Mouse (Mus musculus) heart, embryonic 14.5 days (tissue): ENCODE results near the gene Epha5. TPM values are rescaled to one million over a fixed set of nuclear protein-coding genes. Genes with fewer than 3 reads are reported as not detected.
A peak's percentile ranks its signal among the peaks of the same experiment; 100 is the strongest.

Experiments used
- ATAC-seq: fragments of 200-750 bp; cut with Nextera tagmentation; 2 replicates; pipeline ENCODE4 v1.8.0; 2017; ENCODE audit warnings: low read depth, moderate TSS enrichment; ENCODE audit not compliant: insufficient number of reproducible peaks, insufficient read depth, low FRiP score
- H3K27ac ChIP-seq, 2 experiments: fragments of 200-500 bp in 1 of 2; fragments of 300-500 bp in 1 of 2; sonication (generic) in 1 of 2; replicated peaks in 1 of 2; 2 replicates each; pipeline ENCODE4 v1.5.1; 2012 to 2014; ENCODE audit warnings: low read depth in 2 of 2, low read length in 2 of 2, control low read depth in 1 of 2, mild to moderate bottlenecking in 1 of 2, mixed read lengths in 1 of 2; ENCODE audit not compliant: control insufficient read depth in 1 of 2, insufficient read depth in 1 of 2
- H3K27me3 ChIP-seq: fragments of 300-500 bp; sonication (generic); 2 replicates; pipeline ENCODE4 v1.6.1; 2014; ENCODE audit warnings: mild to moderate bottlenecking, low read length, control low read depth; ENCODE audit not compliant: control insufficient read depth, insufficient read depth
- H3K36me3 ChIP-seq: fragments of 300-500 bp; sonication (generic); 2 replicates; pipeline ENCODE4 v1.6.1; 2014; ENCODE audit warnings: mild to moderate bottlenecking, control low read depth, low read length, mixed read lengths; ENCODE audit not compliant: control insufficient read depth, insufficient read depth
- H3K4me1 ChIP-seq, 2 experiments: fragments of 200-500 bp in 1 of 2; fragments of 300-500 bp in 1 of 2; sonication (generic) in 1 of 2; 2 replicates each; pipeline ENCODE4 v1.6.1; 2012 to 2014; ENCODE audit warnings: low read length in 2 of 2, control low read depth in 1 of 2, mixed read lengths in 1 of 2; ENCODE audit not compliant: control insufficient read depth in 2 of 2, insufficient read depth in 2 of 2
- H3K4me2 ChIP-seq: fragments of 300-500 bp; sonication (generic); 2 replicates; pipeline ENCODE4 v1.6.1; 2014; ENCODE audit warnings: mild to moderate bottlenecking, low read length
- H3K4me3 ChIP-seq, 2 experiments: fragments of 200-500 bp in 1 of 2; fragments of 300-500 bp in 1 of 2; sonication (generic) in 1 of 2; 2 replicates each; pipeline ENCODE4 v1.5.1; 2012 to 2014; ENCODE audit warnings: low read length in 2 of 2, mild to moderate bottlenecking in 2 of 2, control low read depth in 1 of 2, low read depth in 1 of 2, moderate library complexity in 1 of 2; ENCODE audit not compliant: control insufficient read depth in 1 of 2, insufficient read depth in 1 of 2
- H3K9ac ChIP-seq: fragments of 300-500 bp; sonication (generic); 2 replicates; pipeline ENCODE4 v1.6.1; 2014; ENCODE audit warnings: mild to moderate bottlenecking, low read length
- H3K9me3 ChIP-seq: fragments of 300-500 bp; sonication (generic); 2 replicates; pipeline ENCODE4 v1.6.1; 2016; ENCODE audit warnings: low read length, control low read depth; ENCODE audit not compliant: control insufficient read depth
- WGBS: fragments of 180-500 bp; shearing (Covaris S2); extraction: QIAGEN DNeasy Blood & Tissue Kit; methylation state at CpG from one replicate; pipeline ENCODE4 v1.1.7; 2014; 5-methylcytosine and 5-hydroxymethylcytosine counted together
- polyA plus RNA-seq: library from polyadenylated mRNA; unstranded; fragments of >200 nt; fragmentation: Nextera tagmentation; extraction: Ambion mirVana; gene quantifications from 2 replicates; pipeline ENCODE4 v1.2.1, GENCODE M21; 2014

Epha5 gene
- polyA plus RNA-seq, 1 experiment from 2014 or later, result 0.82 TPM

DNA sequence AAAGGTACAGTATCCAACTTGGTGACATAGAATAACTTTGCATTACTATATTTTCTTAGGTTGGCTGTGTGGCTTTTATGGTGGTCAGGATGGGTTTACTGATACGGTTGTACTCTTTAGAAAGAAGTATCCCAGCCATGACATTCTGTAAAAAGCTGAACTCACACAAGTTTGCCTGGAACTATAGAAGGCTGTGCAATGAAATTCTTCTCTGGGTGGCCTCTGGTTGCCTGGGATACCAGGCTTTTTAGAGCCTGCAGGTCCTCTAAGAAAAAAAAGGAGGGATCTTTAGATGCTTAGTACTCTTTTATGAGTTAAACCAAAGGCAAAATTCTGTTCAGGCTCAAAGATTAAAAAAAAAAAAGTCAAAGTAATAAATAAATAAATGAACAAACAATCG, 208.6 kb downstream of the Epha5 start:
- Histone ChIP-seq H3K4me3 (no peak overlapping the region), H3K9me3 (no peaks in the 10 kb centered on the region), H3K9ac (no peak overlapping the region), H3K27me3 (no peaks in the 10 kb centered on the region), H3K27ac (no peak overlapping the region), H3K4me2 (no peak overlapping the region), H3K4me1 (no peaks in the 10 kb centered on the region), H3K36me3 (no peaks in the 10 kb centered on the region)
- no peak for ATAC-seq
- 71% methylated on average over 2 of the region's 2 CpGs for WGBS

- H3K27ac ChIP-seq, result peak overlapping the region; percentile 49 to 62; a peak in 3 of 4 replicates
- 53% methylated on average over 3 of the region's 3 CpGs for WGBS
- H3K9ac ChIP-seq, result no peak overlapping the region
- H3K36me3 ChIP-seq, result no peaks in the 10 kb centered on the region
- H3K9me3 ChIP-seq, result no peaks in the 10 kb centered on the region
- H3K4me2 ChIP-seq, result no peak overlapping the region
- no peaks in the 10 kb centered on the region for H3K4me1 ChIP-seq
- no peak overlapping the region for H3K4me3 ChIP-seq
- no peaks in the 10 kb centered on the region for H3K27me3 ChIP-seq
- ATAC-seq, result no peak
Observed at GRCm38 (mm10) chr5:84193348-84193747, 223.8 kb downstream of the Epha5 start.

GRCm38 (mm10) chr5:84184189-84184588, 233.0 kb downstream of the Epha5 start:
- WGBS, result 86% methylated on average over 8 of the region's 8 CpGs

GRCm38 (mm10) chr5:84153095-84153494, 264.1 kb downstream of the Epha5 start:
- no peak for ATAC-seq

More at GRCm38 (mm10) chr5:84184189-84184588, 233.0 kb downstream of the Epha5 start:
- Histone ChIP-seq H3K36me3 (no peaks in the 10 kb centered on the region), H3K27ac (no peak overlapping the region), H3K27me3 (no peaks in the 10 kb centered on the region), H3K9ac (no peak overlapping the region), H3K4me1 (no peaks in the 10 kb centered on the region), H3K9me3 (no peaks in the 10 kb centered on the region), H3K4me2 (no peak overlapping the region), H3K4me3 (no peak overlapping the region)
- ATAC-seq, result no peak

DNA sequence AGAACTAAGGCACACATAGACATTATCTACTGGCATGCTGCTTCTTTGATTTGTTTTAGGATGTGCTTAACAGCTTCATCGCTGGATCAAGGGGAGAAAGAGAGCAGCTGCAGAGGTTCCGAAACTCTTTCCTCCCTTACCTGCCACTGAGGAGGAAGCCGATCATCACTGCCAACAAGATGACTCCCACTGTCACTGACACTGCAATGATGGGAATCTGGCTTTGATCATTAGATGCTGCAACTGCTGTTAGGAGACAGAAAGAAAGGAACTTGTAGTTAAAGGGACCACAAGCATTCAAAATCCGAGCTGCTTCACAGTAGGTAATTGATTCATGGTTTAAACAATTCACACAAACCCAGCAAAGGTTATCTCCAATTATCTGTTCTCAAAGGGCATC, 275.0 kb downstream of the Epha5 start:
- no peak overlapping the region for H3K4me2 ChIP-seq
- no peaks in the 10 kb centered on the region for H3K9me3 ChIP-seq
- H3K27ac ChIP-seq, result no peak overlapping the region
- H3K27me3 ChIP-seq, result no peaks in the 10 kb centered on the region
- no peak for ATAC-seq
- H3K9ac ChIP-seq, result no peak overlapping the region
- no peaks in the 10 kb centered on the region for H3K36me3 ChIP-seq
- H3K4me1 ChIP-seq, result no peaks in the 10 kb centered on the region
- no peak overlapping the region for H3K4me3 ChIP-seq
- WGBS, result 44% methylated on average over 4 of the region's 4 CpGs

More at GRCm38 (mm10) chr5:84153095-84153494, 264.1 kb downstream of the Epha5 start:
- no peaks in the 10 kb centered on the region for H3K9me3 ChIP-seq
- no peak overlapping the region for H3K9ac ChIP-seq
- 55% methylated on average over 2 of the region's 2 CpGs for WGBS
- H3K27me3 ChIP-seq, result no peaks in the 10 kb centered on the region
- H3K36me3 ChIP-seq, result no peaks in the 10 kb centered on the region
- H3K27ac ChIP-seq, result no peak overlapping the region
- H3K4me2 ChIP-seq, result no peak overlapping the region
- H3K4me3 ChIP-seq, result no peak overlapping the region
- H3K4me1 ChIP-seq, result no peaks in the 10 kb centered on the region

DNA sequence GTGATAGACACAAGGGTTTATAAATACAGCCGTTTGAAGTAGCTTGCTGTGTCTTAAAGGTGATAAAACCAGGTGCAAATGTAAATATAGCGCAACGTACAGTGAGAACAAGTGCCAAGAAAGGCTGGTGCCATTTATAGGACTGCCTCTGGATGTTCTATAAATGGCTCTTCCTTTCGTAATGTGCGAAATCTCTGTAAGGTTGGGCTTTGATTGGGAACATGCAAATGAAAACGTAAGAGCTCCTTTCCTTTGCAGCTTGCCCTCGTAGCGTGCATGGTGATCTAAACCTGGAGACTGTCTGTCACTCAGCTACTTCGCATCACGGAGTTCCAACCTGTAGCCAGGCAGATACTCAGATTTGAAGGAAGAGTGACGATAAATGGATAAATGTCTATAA, 321.2 kb downstream of the Epha5 start:
- WGBS, result 35% methylated on average over 11 of the region's 11 CpGs
- no peak overlapping the region for H3K9ac ChIP-seq
- H3K4me1 ChIP-seq, result no peaks in the 10 kb centered on the region
- H3K9me3 ChIP-seq, result no peaks in the 10 kb centered on the region
- no peaks in the 10 kb centered on the region for H3K27me3 ChIP-seq
- ATAC-seq, result peak; percentile 50; the same call in 1 of the 2 replicates
- no peaks in the 10 kb centered on the region for H3K36me3 ChIP-seq
- peak overlapping the region in 1 of 2 experiments; percentile 37; a peak in 1 of 4 replicates for H3K27ac ChIP-seq
- peak overlapping the region; percentile 56 for H3K4me2 ChIP-seq
- H3K4me3 ChIP-seq, result 0 out of 4 replicates have a peak overlapping the region, but pooled peaks of 1 of the 2 experiments have one; percentile 0

- Histone ChIP-seq H3K4me1 (no peaks in the 10 kb centered on the region), H3K27me3 (no peaks in the 10 kb centered on the region), H3K9ac (no peak overlapping the region), H3K27ac (no peak overlapping the region), H3K36me3 (no peaks in the 10 kb centered on the region), H3K4me3 (no peak overlapping the region), H3K4me2 (no peak overlapping the region), H3K9me3 (no peaks in the 10 kb centered on the region)
- ATAC-seq, result no peak
- 62% methylated on average over 6 of the region's 6 CpGs for WGBS
Observed at GRCm38 (mm10) chr5:84081321-84081720, 335.9 kb downstream of the Epha5 start.

GRCm38 (mm10) chr5:84070976-84071375, 346.2 kb downstream of the Epha5 start:
- Histone ChIP-seq H3K9me3 (no peaks in the 10 kb centered on the region), H3K4me3 (no peak overlapping the region), H3K36me3 (no peaks in the 10 kb centered on the region), H3K4me2 (no peak overlapping the region), H3K27me3 (no peaks in the 10 kb centered on the region), H3K9ac (no peak overlapping the region), H3K27ac (no peak overlapping the region), H3K4me1 (no peaks in the 10 kb centered on the region)
- ATAC-seq, result no peak
- 84% methylated on average over 7 of the region's 7 CpGs for WGBS
